Mouse (Mus musculus) ovary, postnatal 10 days (tissue): ENCODE measurements at regions not wholly inside any gene's neighbourhood (a gene's known extent, or its start where the extent isn't known, plus 50 kb on each side); places are given as distances from the start of the nearest gene placed in this dataset.

ENCODE experiments used
- DNase-seq: peaks from one replicate; pipeline ENCODE4 v3.0.0; 2022; ENCODE audit warnings: low spot score

DNA sequence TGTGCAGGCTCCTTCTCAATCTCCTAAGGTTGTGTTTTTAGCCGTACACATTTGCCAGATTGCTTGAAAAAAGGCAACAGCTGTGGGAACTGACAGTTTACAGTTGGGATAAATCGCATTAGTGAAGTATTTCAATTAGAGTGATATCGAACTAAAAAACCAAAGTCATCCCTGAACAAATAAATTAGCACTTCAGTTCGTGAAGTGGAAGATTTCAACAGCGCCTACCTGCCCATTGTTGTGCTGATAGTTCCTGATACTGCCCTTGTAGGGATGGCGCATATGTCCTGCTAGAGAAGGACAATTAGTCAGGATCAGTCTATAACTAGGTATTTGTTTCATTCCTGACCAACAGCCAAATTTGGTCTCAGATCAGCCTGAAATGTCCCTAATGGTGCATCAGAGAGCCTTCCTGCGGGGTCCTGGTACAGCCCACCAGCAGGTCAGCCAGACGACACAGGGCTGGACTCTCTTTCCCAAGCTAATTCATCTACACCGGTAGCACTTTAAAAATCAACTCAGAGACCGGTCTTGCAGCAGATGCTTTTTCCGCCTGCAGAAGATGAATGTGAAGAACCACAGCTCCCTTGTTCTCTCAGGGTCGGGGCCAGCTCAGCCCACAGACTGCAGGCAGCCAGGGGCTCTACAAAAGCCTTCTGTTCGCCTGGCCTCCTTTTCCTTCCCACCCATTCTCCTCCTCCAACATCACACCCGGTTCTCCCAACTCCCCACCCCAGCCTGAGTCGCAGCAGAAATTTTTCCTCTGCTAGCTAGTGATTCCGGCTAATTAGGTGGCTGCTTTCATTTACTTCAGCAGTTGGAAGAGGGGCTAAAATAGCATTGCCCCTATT, 146.1 kb downstream of the Psat1 start:
- DNase-seq, result no peak

DNA sequence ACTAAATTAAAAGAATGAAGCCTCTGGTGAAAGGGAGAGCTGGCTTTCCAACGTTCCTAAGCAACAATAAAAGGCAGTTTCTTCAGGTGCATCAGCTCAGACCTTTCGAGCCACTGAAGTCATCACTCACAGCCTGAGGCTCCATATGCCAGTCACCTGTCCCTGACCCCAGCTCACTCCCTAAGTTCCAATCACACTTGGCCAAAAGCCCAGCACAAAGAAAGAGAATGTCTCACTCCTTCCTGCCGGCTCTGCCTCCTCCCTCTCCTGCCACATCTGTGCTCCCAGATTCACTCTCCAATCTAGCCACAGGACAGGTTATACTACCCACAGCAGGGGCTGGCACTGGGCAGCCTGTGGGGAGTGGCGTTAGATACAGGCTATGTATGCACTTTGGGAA, 150.7 kb downstream of the Psat1 start:
- DNase-seq, result no peak

DNA sequence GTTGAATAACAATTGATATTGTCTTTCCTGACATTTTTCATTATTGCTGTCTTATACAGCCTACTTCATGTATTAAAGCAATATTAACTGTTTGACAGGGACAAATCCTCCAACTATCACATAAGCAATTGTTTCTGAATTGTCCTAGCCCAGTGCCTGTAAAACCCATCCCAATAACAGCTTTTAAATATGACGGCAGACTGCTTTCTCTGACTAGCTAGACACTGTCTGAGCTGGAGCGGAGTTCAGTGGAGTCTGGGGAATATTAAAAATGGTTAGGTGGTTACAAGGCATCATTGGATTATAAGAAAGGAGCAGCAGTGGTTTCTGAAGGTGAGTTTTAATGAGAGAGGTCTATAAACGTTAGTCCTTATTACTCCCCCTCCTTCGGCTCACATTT, 155.2 kb downstream of the Psat1 start:
- no peak for DNase-seq

DNA sequence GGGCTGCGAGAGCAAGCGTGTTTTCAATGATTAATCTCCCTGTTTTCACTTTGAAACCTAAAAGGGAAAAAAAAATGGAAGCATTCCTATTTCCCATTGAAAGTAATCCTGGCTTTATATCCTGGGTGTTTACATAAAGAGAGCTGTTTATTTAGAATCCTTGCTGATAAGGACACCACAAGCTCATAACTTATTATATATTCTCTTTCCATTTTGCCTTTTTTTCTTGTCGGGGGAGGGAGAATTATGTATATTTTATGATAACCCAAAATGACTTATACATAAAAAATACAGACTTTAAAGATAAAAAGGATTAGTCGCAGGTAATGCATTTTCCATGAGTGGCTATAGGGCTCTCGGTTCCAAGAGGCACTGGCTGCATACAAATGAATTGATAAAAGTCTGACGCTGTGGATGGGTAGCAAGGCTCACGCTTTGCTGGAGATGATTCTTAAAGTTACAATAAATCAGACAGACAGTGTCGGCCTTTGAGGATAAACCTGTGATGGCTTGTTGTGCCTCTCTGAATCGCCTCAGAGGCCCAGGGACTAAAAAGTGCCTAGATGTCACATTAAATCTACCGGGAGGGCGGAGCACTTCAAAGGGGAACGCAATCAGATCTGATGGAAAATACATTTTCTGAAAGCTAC, 155.7 kb downstream of the Psat1 start:
- DNase-seq, result no peak

DNA sequence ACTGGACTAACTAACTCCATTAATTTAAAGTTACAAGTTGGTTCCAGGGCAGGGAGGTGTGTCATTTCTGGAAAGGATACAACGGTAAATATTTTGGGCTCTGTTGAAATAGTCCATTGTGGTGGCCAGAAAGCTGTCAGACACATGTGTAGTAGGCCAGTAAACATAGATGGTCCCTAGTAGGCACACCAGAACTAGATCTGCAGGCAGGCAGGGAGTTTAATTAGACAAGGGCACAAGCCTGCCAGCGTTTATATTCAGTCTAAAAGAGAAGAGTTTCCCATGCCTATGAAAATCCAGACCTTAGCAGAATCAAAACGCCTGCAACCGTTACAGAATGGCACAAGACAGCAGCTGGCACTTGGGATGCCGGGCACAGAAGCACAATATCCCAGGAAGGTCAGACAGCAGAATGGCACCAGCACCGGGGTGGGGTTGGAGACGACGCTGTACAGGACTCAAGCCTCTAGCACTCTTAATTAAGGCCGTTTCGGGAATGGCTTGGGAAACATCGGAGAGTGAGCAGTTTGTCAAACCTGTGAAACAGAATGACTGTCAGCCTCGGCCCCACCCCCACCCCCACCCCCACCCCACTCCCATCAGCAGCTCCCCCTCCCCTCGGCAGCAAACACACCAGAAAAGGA, 156.4 kb downstream of the Psat1 start:
- no peak for DNase-seq

DNA sequence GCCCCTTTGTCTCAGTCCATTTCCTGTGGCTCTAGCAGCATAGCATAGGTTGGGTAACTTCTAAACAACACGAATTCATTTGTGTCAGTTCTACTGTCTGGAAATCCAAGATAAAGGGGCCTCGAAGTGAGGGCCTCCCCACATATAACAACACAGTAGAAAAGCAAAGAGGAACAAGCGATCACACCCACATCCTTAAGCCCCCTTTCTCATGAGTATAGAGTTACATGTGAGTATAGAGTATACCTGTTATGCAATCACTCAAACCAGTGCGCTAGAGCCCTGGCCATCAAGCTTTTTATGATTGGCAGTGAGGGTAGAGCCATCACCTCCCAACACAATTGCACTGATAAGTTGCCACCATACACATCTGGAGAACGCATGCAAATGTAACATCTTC, 157.4 kb downstream of the Psat1 start:
- no peak for DNase-seq

DNA sequence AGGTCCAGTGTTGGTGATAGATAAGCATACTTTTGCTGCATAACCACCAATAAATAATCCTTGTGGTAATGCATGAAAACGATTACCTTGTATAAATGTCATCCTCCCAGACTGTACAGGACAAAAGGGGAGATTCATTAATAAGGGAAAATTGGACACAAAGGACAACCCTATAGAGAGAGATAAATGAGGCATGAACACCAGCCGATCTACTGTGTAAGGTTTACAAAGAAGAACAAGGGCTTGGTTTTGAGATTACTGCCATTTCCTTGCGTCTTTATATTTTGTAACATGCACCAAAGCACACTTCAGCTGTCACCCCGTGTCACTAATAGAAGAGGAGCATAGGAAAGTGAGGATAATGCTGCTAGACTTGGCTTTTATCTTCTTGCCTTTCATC, 162.5 kb downstream of the Psat1 start:
- no peak for DNase-seq

DNA sequence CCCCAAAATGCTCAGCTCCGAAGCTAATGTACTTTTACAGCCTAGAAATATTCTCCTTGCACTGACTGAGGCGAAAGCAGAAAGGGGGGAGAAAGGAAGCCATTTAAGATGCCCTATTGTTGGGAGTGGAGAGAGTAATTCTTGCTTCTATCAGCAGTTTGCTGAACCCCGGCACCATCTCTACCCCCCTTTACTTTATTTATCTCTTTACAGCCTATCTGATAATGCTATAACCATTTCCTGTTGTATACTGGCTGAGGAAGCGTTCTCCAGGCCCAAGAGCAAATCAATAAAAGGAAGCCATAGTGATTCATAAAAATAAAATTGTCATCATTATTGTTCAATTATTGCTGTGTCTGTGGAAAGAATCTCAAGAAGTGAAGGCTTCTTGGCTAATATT, 177.5 kb downstream of the Psat1 start:
- DNase-seq, result no peak

DNA sequence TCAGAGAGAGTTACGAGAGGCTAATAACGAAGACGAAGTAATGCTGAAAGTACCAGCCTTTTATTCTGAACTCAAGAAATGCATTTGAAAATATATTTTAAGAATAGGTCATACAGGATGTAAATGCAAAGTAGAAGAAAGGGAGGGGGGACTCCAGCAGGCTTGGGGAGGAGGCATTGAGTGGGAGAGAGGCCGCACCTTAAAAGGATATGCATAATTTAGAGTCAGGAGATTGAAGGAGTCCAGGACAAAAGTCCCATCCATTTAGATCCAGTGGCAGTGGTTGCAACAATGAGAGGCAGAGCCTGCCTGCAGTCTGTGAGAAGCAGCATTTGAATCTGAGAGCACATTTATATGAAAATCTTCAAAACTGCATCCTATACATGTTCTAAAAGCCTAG, 186.1 kb downstream of the Psat1 start:
- DNase-seq, result no peak

DNA sequence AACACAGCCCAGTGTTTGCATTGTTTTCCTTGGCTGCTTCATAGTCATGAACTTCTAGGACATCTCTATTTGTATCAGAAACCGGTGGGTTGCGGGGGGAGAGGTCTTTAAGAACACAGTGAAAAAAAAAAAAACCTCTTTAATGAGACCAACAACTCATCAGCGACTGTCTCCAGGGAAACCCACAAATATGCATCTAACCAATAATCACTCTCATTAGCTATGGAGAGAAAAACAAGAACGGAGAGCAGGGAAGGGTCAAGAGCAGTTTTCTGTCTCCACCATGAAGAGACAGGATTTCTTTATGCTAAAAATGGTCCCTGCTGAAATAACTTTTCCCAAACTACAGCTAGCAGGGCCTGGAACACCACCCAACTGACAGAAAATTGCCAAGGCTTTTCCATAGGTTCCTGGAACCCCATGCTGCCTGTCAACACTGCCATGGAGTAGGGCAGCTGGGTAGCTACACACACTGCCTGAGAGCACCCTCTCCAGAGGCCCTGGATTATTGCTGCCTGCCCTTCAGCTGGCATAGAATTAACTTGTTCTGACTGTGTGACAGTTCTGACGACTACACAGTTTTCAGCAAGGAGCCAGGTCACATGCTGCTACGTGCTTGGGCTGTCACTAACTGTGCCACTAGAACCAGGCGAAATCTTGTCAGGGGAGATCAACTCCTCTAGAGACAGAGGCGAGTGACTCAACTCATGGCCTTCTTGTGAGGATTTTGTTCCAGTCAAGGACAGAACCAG, 201.9 kb downstream of the Psat1 start:
- DNase-seq, result no peak

DNA sequence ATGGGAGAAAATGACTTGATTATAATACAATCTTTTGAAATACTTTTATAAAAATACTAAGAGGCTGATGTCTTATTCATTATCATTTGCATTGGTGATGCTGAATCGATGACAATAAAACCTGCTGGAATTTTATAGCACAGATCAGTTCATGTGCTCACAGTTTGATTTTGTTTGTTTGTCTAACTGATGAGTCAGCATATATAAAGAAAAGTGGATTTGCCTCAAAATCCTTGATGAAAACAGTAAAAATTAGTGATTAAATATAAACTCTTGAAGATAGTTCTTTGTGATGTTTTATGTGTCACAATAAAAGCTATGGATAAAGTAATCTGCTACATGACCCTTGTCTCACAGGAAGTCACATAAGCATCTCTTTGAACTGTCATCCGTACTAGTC, 210.9 kb downstream of the Psat1 start:
- DNase-seq, result no peak

DNA sequence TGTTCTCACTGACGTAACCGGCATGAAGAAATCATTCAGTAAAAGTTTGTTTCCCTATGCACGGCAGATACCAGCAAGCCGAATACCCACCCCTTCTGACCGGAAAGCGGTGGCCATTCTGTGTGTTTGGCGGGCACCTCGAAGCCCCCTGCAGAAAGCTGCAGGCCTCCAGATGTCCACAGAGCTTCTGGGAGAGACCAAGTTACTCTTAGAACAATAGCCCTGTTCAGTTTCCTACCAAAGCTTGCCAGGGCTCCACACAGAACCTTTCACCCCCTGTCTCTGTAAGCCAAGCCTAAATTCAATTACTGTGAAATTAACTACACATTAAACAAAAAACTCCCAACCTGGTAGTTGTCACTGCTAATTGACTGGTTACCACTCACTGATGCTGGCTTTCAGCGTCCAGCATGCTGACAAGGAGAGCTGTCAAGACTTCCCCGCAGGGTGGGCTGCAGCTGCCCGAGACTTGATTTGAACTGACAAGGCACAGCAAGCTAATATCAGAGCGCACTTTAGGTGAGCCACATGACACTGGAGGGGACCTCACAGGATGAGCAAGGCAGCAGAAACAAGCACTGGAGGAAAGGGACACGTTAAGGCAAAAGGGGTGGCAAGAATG, 220.2 kb downstream of the Psat1 start:
- DNase-seq, result no peak

DNA sequence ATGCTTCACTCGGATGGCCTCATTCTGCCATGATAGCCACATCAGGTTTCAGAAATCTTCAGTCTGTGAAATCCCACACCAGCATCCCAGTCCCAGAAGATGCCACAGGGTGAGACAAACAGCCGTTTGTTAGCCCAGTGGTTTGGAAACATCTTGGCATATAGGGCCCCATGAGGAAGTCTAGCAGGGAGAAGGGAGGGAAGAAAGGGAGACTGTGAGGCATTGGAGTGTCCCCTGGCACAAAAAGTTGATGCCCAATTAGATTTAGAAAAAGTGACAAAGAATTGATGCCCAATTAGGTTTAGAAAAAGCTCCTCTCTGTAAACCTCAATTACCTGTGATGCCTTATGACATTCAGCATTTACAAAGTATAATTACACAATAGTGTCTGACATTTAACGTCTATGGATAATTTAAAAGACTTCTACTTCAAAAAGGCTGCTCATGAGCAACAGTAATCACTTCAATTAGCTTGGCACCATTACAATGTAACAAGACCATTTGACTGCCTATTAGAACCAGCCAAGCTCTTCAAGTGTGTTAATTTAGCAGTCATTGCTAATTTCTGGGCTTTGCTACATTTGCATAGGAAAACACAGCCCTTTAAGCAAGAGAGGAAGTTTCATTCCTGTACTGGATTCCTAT, 254.6 kb downstream of the Psat1 start:
- no peak for DNase-seq

DNA sequence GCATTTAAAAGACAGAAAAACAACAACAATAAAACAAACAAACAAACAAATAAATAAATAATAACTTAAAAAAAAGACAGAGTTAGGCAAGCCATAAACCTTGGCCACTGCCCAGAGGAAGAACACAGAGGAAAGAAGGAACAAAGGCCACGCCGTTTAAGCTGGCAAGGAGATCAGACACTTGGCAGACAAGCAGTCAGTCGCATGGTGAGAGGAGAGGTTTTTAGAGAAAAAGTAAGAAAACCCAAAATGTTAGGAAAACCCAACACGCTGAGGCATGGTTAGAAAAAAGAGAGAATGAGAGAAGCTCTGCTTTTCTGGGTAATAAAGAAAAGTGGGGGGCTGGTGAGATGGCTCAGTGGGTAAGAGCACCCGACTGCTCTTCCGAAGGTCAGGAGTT, 277.1 kb downstream of the Psat1 start:
- DNase-seq, result no peak

DNA sequence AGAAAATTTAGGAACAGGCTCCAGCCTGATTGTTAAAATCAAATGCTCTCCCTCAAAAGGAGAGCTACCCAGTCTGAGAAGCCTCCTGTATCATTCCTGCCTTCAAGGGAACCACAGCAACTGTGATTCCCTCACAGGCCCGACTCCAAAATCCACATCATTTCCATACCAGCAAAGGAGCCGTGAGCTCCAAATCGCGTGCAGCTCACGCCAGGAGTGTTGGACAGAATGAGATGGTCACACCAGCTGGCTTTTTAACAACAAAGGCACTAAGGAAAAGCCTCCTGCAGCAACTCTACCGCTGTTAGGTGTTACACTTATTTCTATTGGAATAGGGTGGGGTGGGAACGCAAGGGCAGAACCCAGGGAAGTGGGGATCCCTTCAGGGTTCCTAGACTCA, 277.6 kb downstream of the Psat1 start:
- no peak for DNase-seq

DNA sequence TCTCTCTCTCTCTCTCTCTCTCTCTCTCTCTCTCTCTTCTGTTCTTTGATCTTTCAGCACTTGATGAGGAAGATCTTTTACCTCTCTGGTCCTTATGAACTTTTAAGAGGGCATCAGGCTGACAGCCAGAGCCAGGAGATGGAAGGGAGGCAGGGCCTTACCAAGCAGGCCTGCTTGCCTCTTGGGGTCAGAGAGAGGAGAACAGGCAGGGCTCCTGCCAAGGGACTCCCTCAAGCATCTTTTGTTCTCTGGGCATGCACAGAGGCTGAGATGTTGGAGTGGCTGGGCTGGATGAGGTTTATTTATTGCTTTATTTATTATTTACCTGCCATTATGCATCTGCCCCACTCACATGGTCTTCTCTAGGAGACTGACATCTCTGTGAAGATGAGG, 278.5 kb downstream of the Psat1 start:
- no peak for DNase-seq

DNA sequence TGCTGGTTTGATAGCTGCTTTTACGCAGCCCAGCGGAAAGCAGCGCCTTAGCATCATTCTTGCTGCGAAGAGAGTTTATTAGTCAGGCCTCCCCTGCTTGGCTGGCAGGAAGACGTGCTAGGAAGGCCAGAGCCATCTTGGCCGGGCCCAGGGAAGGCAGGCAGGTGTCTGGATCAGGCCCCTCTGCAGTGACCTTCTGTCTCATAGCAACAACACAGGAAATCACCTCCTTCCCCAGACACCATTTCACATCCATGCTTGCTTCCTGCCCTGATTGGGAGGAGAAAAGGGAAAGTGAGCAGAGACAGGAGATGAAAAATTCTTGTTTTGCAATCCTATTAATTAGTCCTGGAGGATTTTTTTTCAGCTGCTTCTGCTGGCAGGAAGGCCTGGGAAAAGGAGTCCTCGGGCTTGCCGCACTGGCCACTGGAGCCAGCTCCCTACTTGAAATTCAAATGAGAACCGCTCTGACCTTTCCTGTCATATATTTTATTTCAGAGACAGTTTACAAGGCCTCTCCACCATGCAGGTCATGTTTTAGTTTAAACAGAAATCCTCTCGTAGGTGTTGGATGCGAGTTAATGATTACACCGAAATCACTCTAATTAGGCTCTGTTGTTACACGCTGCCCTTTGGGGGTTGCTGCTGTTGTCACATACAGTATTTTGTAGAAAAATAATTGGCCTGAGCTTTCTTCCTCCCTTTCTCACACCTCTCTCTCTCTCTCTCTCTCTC, 279.1 kb downstream of the Psat1 start:
- no peak for DNase-seq

DNA sequence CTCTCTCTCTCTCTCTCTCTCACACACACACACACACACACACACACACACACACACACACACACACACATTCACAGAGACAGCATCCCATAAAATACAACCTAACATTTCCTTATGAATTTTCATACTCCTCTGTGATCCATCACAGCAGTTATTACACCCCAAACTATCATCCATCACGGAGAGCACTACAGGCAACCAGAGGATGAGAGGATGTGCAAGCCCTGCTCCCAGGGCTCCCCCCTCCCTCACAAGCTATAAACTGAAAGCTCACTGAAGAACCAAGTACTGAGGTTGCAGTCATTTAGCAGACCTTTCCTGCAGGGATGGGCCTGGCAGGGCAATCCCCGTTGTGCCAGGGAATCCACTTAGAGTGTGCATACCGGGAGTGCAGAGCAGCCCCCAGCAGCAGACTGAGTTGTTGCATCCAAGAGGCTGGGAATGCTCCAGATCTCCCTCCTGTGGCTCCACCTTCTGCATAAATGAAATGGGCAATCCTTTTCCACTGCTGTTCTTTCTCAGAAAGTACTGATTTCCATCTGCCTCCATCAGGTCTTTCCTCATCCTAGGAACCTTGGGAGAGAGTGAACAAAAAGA, 283.4 kb downstream of the Psat1 start:
- no peak for DNase-seq

DNA sequence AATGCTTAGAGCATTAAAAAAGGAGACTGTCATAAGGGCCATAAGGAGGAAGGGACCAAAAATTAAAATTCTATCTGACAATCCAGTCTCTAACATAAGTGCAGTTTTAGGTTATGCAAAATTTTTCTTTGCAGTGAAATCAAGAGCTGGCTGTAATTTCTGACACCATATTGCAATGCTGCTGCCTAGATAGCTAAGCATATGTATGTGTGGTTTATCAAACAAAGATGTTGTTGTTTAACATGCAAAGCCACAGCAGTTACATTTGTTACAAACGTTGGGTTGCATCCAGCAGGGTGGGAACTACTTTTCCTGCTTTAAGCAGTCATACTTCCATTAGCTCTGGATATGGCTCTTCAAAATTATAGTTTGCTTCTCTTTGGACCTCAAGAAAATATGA, 288.5 kb downstream of the Psat1 start:
- DNase-seq, result no peak

DNA sequence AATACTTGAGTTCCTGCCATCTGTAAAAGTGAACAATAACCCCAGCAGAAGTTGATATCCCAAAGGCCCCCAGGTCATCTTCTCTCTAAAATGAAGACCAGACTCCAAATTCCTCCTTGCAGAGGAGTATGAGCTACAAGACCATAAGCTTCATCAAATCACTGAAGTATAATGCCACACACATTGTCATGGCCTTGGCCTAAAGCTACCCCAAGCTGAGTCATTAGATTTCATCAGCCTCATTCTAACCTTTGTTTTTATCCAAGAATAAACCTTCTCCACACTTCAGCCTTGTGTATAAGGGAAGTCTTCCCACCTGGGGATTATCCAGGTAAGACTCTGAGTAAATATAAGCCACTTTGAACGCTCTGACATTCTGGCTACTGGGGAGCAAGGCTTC, 289.3 kb downstream of the Psat1 start:
- DNase-seq, result no peak

DNA sequence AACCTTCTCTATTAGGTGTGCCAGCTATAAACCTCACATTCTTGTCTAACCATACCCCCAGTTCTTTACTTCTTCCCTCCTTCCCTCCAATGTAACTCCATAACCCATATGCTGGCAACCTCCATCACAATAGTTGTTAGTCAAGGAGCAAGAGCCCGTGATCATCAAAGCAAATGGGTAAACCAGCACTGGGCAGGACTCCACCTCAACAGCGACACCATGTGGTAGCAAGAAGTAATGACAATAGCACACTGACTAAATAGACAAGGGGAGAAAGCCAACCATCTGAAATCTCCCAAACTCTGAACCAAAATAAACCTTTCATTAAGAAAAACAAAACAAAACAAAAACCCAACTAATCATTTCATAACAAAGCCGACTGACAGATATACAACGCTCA, 297.8 kb downstream of the Psat1 start:
- DNase-seq, result no peak
